Mouse (Mus musculus) brown adipose tissue, adult 24 weeks (tissue): Measurements from ENCODE around the gene Mon2. TPM values are rescaled to one million over a fixed set of nuclear protein-coding genes. Genes with fewer than 3 reads are reported as not detected.
A peak's percentile ranks its signal among the peaks of the same experiment; 100 is the strongest.

Source experiments
- H3K27ac ChIP-seq: fragments of 200-500 bp; replicated peaks from 2 replicates; pipeline ENCODE4 v1.5.1; 2012; ENCODE audit warnings: low read depth, mild to moderate bottlenecking, low read length
- H3K4me1 ChIP-seq: fragments of 200-500 bp; 2 replicates; pipeline ENCODE4 v1.6.1; 2012; ENCODE audit warnings: low read length, mixed read lengths; ENCODE audit not compliant: control insufficient read depth, insufficient read depth, insufficient read length
- H3K4me3 ChIP-seq: fragments of 200-500 bp; 2 replicates; pipeline ENCODE4 v1.5.1; 2012; ENCODE audit warnings: low read depth, mild to moderate bottlenecking, low read length, moderate library complexity; ENCODE audit not compliant: insufficient read depth
- polyA plus RNA-seq: library from polyadenylated mRNA; stranded (reverse); fragments of >200 nt; gene quantifications from 2 replicates; pipeline ENCODE4 v1.2.4, GENCODE M21; 2012; ENCODE audit not compliant: missing spikeins, insufficient read depth, insufficient read length

Gene Mon2
- polyA plus RNA-seq: 22.5 and 30.0 TPM in 2 replicates

GRCm38 (mm10) chr10:123076245-123077023, at the start of gene Mon2:
Gene Mon2 (minus strand): TSS chr10:123076505.
- H3K27ac ChIP-seq: peak within 1 kb of the TSS; percentile 64
- H3K4me1 ChIP-seq: peaks cover 11% of the 10 kb centered on the region; the same call in 1 of the 2 replicates
- H3K4me3 ChIP-seq: peak within 1 kb of the TSS; percentile 86

DNA sequence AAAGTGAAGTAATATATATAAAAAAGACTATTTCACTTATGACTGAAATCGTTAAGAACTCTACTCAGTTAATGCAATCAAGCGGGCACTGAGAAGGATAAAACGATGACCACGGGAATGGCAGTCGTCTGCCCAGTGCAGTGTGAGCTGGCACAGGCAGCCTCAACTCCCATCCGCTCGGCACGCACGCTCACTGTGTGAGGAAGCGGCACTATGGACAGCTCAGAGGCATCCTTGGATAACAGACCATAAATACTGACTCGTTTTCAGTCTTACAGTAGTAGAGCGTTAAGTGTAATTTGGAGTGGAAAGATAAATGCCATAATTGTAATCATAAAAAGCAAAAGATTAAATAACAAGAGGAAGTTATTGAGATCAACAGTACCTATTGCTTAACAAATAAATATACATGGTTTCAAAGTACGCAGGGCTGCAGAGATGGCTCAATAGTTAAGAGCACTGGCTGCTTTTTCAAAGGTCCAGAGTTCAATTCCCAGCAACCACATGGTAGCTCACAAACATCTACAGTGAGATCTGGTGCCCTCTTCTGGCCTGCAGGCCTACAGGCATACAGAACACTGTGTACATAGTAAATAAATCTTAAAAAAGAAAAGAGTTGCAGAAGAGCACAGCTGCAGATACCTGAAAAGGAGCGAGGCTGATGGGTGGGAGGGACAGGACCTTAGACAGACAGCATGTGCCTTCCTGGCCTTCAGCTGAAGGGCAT, 44.5 kb upstream of the Mon2 start:
- H3K27ac ChIP-seq: no peak overlapping the region
- H3K4me3 ChIP-seq: no peak overlapping the region
- no peaks in the 10 kb centered on the region for H3K4me1 ChIP-seq

DNA sequence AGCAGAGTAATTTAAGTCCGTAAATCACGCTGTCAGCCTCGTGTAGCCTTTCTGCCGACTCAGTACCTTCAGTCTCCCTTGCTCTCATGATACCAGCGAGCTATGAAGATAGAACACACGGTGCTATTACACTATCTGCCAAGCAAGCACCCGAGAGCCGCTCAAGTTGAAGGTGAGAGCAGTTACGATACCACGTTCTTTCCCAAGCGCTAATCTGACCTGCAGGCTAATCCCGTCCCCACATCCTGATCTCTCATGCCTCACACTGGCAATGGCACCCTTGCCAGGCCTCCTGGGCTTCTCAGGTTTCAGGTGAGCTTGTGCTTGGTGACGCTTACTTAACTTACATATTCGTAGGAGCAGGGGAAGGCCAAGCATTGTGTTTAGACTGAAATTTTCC, 40.6 kb upstream of the Mon2 start:
- Histone ChIP-seq H3K27ac (no peak overlapping the region), H3K4me3 (no peak overlapping the region), H3K4me1 (no peaks in the 10 kb centered on the region)

GRCm38 (mm10) chr10:123113466-123113865, 37.2 kb upstream of the Mon2 start:
- Histone ChIP-seq H3K4me3 (no peak overlapping the region), H3K4me1 (no peaks in the 10 kb centered on the region), H3K27ac (no peak overlapping the region)

GRCm38 (mm10) chr10:123112787-123113168, 36.5 kb upstream of the Mon2 start:
- Histone ChIP-seq H3K4me3 (no peak overlapping the region), H3K4me1 (no peaks in the 10 kb centered on the region), H3K27ac (no peak overlapping the region)

DNA sequence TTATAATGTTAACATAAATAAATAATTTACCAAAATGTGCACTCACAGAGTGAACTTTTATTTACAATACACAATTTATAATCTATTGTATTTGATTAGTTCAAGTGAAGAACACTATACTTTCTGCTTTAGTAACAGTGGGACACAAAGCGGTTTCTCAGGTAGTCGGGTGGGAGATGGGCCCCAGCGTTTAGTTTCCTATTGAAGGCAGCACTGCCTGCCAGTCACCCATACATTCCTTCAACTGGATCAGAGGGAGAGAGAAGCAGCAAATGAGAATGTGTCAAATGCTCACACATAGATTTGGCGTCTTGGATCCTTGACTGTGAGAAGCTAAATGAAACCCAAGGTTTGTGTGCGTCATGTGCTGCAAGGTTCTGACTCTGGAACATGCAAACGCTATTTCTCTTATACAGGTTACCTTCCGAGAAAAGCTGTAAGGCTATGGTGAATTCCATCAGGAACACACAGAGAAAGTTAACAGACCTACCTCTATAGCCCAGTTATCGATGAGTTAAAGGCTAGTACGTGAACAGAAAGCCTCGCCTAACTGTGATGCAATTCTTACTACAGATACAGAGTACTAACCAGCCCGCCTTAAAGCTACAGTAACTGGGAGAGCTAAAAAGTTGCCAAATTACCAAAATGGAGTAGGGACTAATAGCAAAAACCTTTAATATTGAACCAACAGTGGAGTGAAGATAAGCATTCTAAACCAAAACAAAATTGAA, 35.9 kb upstream of the Mon2 start:
- Histone ChIP-seq H3K27ac (no peak overlapping the region), H3K4me1 (no peaks in the 10 kb centered on the region), H3K4me3 (no peak overlapping the region)

GRCm38 (mm10) chr10:123110548-123110947, 34.2 kb upstream of the Mon2 start:
- H3K4me3 ChIP-seq: no peak overlapping the region
- no peaks in the 10 kb centered on the region for H3K4me1 ChIP-seq
- H3K27ac ChIP-seq: no peak overlapping the region

DNA sequence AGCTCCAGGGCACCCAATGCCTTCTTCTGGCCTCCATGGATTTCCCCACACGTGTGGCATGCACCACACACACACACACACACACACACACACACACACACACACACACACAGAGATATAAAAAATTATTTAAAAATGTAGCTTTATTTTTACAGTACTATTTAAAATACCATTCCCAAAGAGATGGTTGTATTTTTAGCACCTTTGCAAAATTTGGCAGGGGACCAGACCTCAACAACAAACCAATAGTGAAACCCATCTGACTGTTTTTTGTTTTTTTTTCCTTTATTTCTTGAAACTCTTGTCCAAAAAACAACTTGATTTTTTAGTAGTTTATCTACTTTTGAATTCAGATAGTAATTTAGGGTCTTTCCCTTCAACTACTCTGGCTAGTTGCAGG, 32.2 kb upstream of the Mon2 start:
- Histone ChIP-seq H3K4me1 (no peaks in the 10 kb centered on the region), H3K27ac (no peak overlapping the region), H3K4me3 (no peak overlapping the region)

DNA sequence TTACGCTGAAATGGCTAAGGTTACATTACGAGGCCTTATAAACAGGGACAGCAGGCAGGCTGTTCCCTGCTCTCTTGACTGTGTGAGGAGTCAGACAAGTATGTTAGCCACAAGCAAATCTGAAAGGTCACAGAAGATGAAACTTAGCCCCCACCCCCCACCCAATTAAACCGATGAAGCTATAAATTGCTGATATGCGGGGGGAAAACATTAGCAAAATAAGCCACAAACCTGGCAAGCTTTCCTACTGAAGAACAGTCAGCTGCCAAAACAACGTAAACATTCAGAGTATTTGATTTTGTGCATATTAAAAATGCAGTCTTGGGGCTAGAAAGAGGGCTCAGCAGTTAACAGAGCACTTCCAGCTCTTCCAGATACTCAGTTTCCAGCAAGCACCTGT, 31.8 kb upstream of the Mon2 start:
- H3K4me1 ChIP-seq: no peaks in the 10 kb centered on the region
- no peak overlapping the region for H3K27ac ChIP-seq
- H3K4me3 ChIP-seq: no peak overlapping the region

DNA sequence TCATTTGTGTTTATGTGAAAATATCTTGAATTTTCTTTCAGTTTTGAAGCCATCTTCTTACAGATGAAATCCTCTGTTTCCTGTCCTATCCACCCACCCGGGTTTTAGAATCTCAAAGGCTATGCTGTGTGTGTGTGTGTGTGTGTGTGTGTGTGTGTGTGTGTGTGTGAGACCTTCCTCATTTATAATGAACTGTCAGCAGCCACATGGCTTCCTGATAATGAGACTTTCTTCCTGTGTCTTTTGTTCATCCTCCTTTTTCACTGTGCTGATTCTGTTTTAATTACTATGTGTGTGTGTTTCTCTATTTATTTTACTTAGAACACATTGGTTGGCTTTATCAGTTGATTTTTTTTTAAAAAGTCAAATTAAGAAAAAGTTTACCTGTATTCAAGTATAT, 25.0 kb upstream of the Mon2 start:
- Histone ChIP-seq H3K27ac (no peak overlapping the region), H3K4me3 (no peak overlapping the region), H3K4me1 (no peaks in the 10 kb centered on the region)

GRCm38 (mm10) chr10:123100584-123100983, 24.3 kb upstream of the Mon2 start:
- Histone ChIP-seq H3K4me1 (no peaks in the 10 kb centered on the region), H3K4me3 (no peak overlapping the region), H3K27ac (no peak overlapping the region)

GRCm38 (mm10) chr10:123094504-123094903, 18.2 kb upstream of the Mon2 start:
- Histone ChIP-seq H3K27ac (no peak overlapping the region), H3K4me3 (no peak overlapping the region), H3K4me1 (no peaks in the 10 kb centered on the region)

DNA sequence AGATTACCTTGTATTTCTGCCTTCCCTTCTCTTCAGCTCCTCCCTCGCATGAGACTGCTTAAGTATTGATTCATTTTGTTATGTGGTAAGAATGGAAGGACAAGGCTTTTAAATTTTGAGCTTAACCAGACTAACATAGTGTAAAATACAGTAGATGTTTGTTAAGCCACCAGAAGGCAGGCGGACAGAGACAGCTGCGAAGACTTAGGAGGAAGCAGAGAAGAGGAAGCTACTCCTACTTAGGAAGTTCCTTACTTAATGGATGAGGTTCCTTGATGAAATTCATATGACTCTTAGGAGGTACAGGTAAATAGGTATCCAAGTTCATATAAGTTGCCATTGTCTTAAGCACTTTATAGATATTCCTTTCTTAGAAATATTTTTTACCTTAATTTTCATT, 16.3 kb upstream of the Mon2 start:
- Histone ChIP-seq H3K4me1 (no peaks in the 10 kb centered on the region), H3K4me3 (no peak overlapping the region), H3K27ac (no peak overlapping the region)

DNA sequence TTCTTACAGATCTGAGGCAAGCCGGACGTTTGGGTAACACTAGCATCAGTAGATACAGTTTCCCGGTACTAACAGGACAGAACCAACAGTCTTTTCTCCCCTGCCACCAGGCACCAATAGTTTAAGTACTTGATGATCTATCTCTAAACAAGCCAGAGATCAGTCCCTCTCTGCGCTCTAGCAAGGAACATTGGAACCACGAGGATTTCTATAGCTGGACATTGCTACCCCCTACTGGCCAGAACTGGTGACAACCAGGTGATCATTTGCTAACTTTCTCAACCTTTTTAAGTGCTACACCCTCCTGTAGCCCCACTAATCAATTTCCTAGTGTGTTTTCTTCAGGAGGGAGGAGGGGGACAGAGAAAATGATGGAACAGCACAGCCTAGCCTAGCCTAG, 15.4 kb upstream of the Mon2 start:
- no peak overlapping the region for H3K27ac ChIP-seq
- no peaks in the 10 kb centered on the region for H3K4me1 ChIP-seq
- no peak overlapping the region for H3K4me3 ChIP-seq

GRCm38 (mm10) chr10:123089425-123089930, 13.2 kb upstream of the Mon2 start:
- H3K27ac ChIP-seq: no peak overlapping the region
- no peak overlapping the region for H3K4me3 ChIP-seq
- no peaks in the 10 kb centered on the region for H3K4me1 ChIP-seq
